Mouse (Mus musculus): ENCODE data around the gene Themis. TPM values are rescaled to one million over a fixed set of nuclear protein-coding genes. Genes with fewer than 3 reads are reported as not detected.

Themis gene
- total and polyA plus RNA-seq, 3 experiments, result not detected

DNA sequence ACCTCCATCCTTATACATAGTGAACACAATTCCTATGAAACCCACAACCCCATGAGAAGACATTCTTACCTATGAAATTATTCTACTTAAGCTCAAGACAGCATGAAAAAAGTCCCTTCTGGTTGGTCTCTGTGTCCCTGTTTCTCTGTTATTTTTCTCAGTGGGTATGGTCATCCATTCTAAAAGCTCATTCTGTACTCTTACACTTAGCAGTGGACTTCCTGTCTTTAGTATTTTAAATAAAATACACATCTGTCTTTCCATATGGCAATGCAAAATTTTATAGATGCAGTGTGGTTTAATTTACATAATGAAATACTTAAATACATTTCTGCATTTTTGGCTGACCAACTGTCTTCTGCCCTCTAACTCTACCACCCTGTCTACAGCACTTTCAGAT is 30.0 kb downstream of the Themis start:
- no peak overlapping the region for H3K27ac ChIP-seq (ENCODE audit: control insufficient read depth, low read depth, low read length)
- H3K36me3 ChIP-seq (ENCODE audit: control insufficient read depth in 1 of 2, insufficient read depth in 2 of 2, low read length in 2 of 2), result no peaks in the 10 kb centered on the region
- H3K4me3 ChIP-seq (ENCODE audit: control insufficient read depth in 1 of 2, insufficient read depth in 1 of 2, low read depth in 2 of 2, low read length in 2 of 2), result no peak overlapping the region
- no peaks in the 10 kb centered on the region for H3K9me3 ChIP-seq (replicated peaks; ENCODE audit: insufficient read depth, low read length)
- no peaks in the 10 kb centered on the region for H3K79me2 ChIP-seq (ENCODE audit: control insufficient read depth, insufficient read depth, low read length, poor library complexity)
- TF ChIP-seq ZKSCAN1 (IDR thresholded peaks at IDR 0.05; ENCODE audit: low read depth, low read length) (no peak), CTCF (IDR thresholded peaks at IDR 0.05 in 2 of 3, conservative IDR thresholded peaks at IDR 0.05 in 1 of 3; ENCODE audit: control insufficient read depth in 1 of 3, insufficient read depth in 1 of 3, low read depth in 2 of 3, low read length in 3 of 3, poor library complexity in 1 of 3, severe bottlenecking in 1 of 3) (no peak), KAT2A (conservative IDR thresholded peaks at IDR 0.05; ENCODE audit: low read depth, low read length) (no peak), UBTF (IDR thresholded peaks at IDR 0.05; ENCODE audit: borderline replicate concordance, insufficient read depth, low read depth, low read length) (no peak), ELF1 (IDR thresholded peaks at IDR 0.05; ENCODE audit: low read depth, low read length) (no peak), CHD2 (IDR thresholded peaks at IDR 0.05; ENCODE audit: low read length) (no peak), NELFE (IDR thresholded peaks at IDR 0.05; ENCODE audit: low read depth, low read length) (no peak), RCOR1 (IDR thresholded peaks at IDR 0.05; ENCODE audit: low read depth, low read length) (no peak), USF2 (IDR thresholded peaks at IDR 0.05; ENCODE audit: borderline replicate concordance in 1 of 2, insufficient read depth in 1 of 2, low read depth in 1 of 2, low read length in 2 of 2) (no peak), BHLHE40 (IDR thresholded peaks at IDR 0.05; ENCODE audit: borderline replicate concordance, low read depth, low read length) (no peak), EP300 (IDR thresholded peaks at IDR 0.05; ENCODE audit: low read depth in 1 of 2, low read length in 2 of 2) (no peak), CHD1 (IDR thresholded peaks at IDR 0.05; ENCODE audit: low read depth, low read length) (no peak), GATA1 (IDR thresholded peaks at IDR 0.05; ENCODE audit: low read depth, low read length) (no peak), E2F4 (IDR thresholded peaks at IDR 0.05; ENCODE audit: borderline replicate concordance, low read depth, low read length) (no peak), TBP (IDR thresholded peaks at IDR 0.05; ENCODE audit: low read depth, low read length) (no peak), TAL1 (IDR thresholded peaks at IDR 0.05; ENCODE audit: low read length) (no peak), GABPA (IDR thresholded peaks at IDR 0.05; ENCODE audit: low read depth, low read length) (no peak), MAFK (IDR thresholded peaks at IDR 0.05; ENCODE audit: borderline replicate concordance, low read depth, low read length) (no peak), SIN3A (IDR thresholded peaks at IDR 0.05; ENCODE audit: low read length) (no peak)
- H3K4me1 ChIP-seq (ENCODE audit: control insufficient read depth in 1 of 2, insufficient read depth in 2 of 2, low read length in 2 of 2), result no peaks in the 10 kb centered on the region
- no peak for DNase-seq (ENCODE audit: low read depth, low spot score)
- H3K9ac ChIP-seq (ENCODE audit: control insufficient read depth, low read depth, low read length, poor library complexity, severe bottlenecking), result no peak overlapping the region
- H3K27me3 ChIP-seq (ENCODE audit: control insufficient read depth in 1 of 2, insufficient read depth in 2 of 2, low read length in 2 of 2), result no peaks in the 10 kb centered on the region

DNA sequence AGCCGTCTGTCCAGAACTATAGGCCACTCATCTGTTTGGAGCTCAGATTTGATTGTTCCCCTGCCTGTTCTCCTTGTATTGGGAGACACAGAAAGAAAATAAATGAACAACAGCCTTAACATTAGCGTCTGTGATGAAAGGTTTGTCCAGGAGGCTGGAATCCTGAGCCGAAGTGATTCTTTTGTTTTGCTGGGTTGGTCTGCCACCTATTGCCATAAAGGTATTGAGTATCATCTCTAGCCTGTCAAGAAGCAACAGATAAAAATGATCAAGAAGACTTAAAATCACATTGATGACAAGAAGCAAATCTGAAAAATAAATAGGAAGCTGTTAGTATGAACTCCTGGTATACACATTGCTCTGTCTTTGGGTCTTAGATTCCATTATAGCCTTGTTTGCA is 53.7 kb downstream of the Themis start:
- Histone ChIP-seq H3K79me2 (ENCODE audit: control insufficient read depth, insufficient read depth, low read length, poor library complexity) (no peaks in the 10 kb centered on the region), H3K9ac (ENCODE audit: control insufficient read depth, low read depth, low read length, poor library complexity, severe bottlenecking) (no peak overlapping the region), H3K27ac (ENCODE audit: control insufficient read depth, low read depth, low read length) (no peak overlapping the region), H3K36me3 (ENCODE audit: control insufficient read depth in 1 of 2, insufficient read depth in 2 of 2, low read length in 2 of 2) (no peaks in the 10 kb centered on the region), H3K4me1 (ENCODE audit: control insufficient read depth in 1 of 2, insufficient read depth in 2 of 2, low read length in 2 of 2) (no peaks in the 10 kb centered on the region), H3K9me3 (replicated peaks; ENCODE audit: insufficient read depth, low read length) (no peaks in the 10 kb centered on the region), H3K4me3 (ENCODE audit: control insufficient read depth in 1 of 2, insufficient read depth in 1 of 2, low read depth in 2 of 2, low read length in 2 of 2) (no peak overlapping the region), H3K27me3 (ENCODE audit: control insufficient read depth in 1 of 2, insufficient read depth in 2 of 2, low read length in 2 of 2) (no peaks in the 10 kb centered on the region)
- no peak for DNase-seq (ENCODE audit: low read depth, low spot score)
- TF ChIP-seq CTCF (IDR thresholded peaks at IDR 0.05 in 2 of 3, conservative IDR thresholded peaks at IDR 0.05 in 1 of 3; ENCODE audit: control insufficient read depth in 1 of 3, insufficient read depth in 1 of 3, low read depth in 2 of 3, low read length in 3 of 3, poor library complexity in 1 of 3, severe bottlenecking in 1 of 3), result no peak
- TF ChIP-seq RCOR1 (IDR thresholded peaks at IDR 0.05; ENCODE audit: low read depth, low read length), result no peak
- no peak for TF ChIP-seq TBP (IDR thresholded peaks at IDR 0.05; ENCODE audit: low read depth, low read length)
- no peak for TF ChIP-seq JUND (IDR thresholded peaks at IDR 0.05; ENCODE audit: low read depth, low read length)
- no peak for TF ChIP-seq MXI1 (IDR thresholded peaks at IDR 0.05; ENCODE audit: low read depth, low read length)
- no peak for TF ChIP-seq MAX (IDR thresholded peaks at IDR 0.05; ENCODE audit: low read length)
- TF ChIP-seq MEF2A (IDR thresholded peaks at IDR 0.05; ENCODE audit: extremely low read depth, insufficient replicate concordance, low read depth, low read length, poor library complexity, severe bottlenecking), result no peak
- no peak for TF ChIP-seq GABPA (IDR thresholded peaks at IDR 0.05; ENCODE audit: low read depth, low read length)
- TF ChIP-seq MYB (IDR thresholded peaks at IDR 0.05; ENCODE audit: low read depth, low read length), result no peak
- no peak for TF ChIP-seq POLR2A (IDR thresholded peaks at IDR 0.05; ENCODE audit: control insufficient read depth in 1 of 2, insufficient read depth in 1 of 2, low read depth in 1 of 2, low read length in 2 of 2, poor library complexity in 1 of 2)
- TF ChIP-seq MAZ (IDR thresholded peaks at IDR 0.05; ENCODE audit: low read depth, low read length), result no peak
- TF ChIP-seq ETS1 (IDR thresholded peaks at IDR 0.05; ENCODE audit: low read depth, low read length), result no peak
- no peak for TF ChIP-seq E2F4 (IDR thresholded peaks at IDR 0.05; ENCODE audit: borderline replicate concordance, low read depth, low read length)
- TF ChIP-seq MAFK (IDR thresholded peaks at IDR 0.05; ENCODE audit: borderline replicate concordance, low read depth, low read length), result no peak
- TF ChIP-seq CHD2 (IDR thresholded peaks at IDR 0.05; ENCODE audit: low read length), result no peak

All from MEL (cell line).